Mouse (Mus musculus) limb, embryonic 14.5 days (tissue): ENCODE data around the gene Arid5a. TPM values are rescaled to one million over a fixed set of nuclear protein-coding genes. Genes with fewer than 3 reads are reported as not detected.

Experiments
- ATAC-seq: fragments of 200-750 bp; cut with Nextera tagmentation; 2 replicates; pipeline ENCODE4 v1.8.0; 2017; ENCODE audit warnings: low read depth, moderate number of reproducible peaks, moderate TSS enrichment; ENCODE audit not compliant: low FRiP score
- DNase-seq: peaks from one replicate; pipeline ENCODE4 v3.0.0-alpha.2; 2015; ENCODE audit warnings: low spot score
- H3K27ac ChIP-seq: fragments of 300-500 bp; sonication (generic); replicated peaks from 2 replicates; pipeline ENCODE4 v1.5.1; 2014; ENCODE audit warnings: low read depth, mild to moderate bottlenecking, low read length, moderate library complexity, mixed read lengths
- H3K27me3 ChIP-seq: fragments of 300-500 bp; sonication (generic); 2 replicates; pipeline ENCODE4 v1.6.1; 2014; ENCODE audit warnings: low read length, mixed read lengths; ENCODE audit not compliant: control insufficient read depth, insufficient read depth
- H3K36me3 ChIP-seq: fragments of 300-500 bp; sonication (generic); 2 replicates; pipeline ENCODE4 v1.6.1; 2014; ENCODE audit warnings: mild to moderate bottlenecking, low read length, moderate library complexity, mixed read lengths; ENCODE audit not compliant: control insufficient read depth, insufficient read depth
- H3K4me1 ChIP-seq: fragments of 300-500 bp; sonication (generic); 2 replicates; pipeline ENCODE4 v1.6.1; 2014; ENCODE audit warnings: antibody characterized with exemption, low read length, mixed read lengths; ENCODE audit not compliant: control insufficient read depth, insufficient read depth
- H3K4me2 ChIP-seq: fragments of 300-500 bp; sonication (generic); replicated peaks from 2 replicates; pipeline ENCODE4 v1.6.1; 2014; ENCODE audit warnings: low read depth, mild to moderate bottlenecking, low read length, moderate library complexity; ENCODE audit not compliant: severe bottlenecking
- H3K4me3 ChIP-seq: fragments of 300-500 bp; sonication (generic); replicated peaks from 2 replicates; pipeline ENCODE4 v1.5.1; 2014; ENCODE audit warnings: low read length
- H3K9ac ChIP-seq: fragments of 300-500 bp; sonication (generic); 2 replicates; pipeline ENCODE4 v1.6.1; 2014; ENCODE audit warnings: mild to moderate bottlenecking, low read depth, low read length, moderate library complexity; ENCODE audit not compliant: severe bottlenecking
- H3K9me3 ChIP-seq: fragments of 300-500 bp; sonication (generic); 2 replicates; pipeline ENCODE4 v1.6.1; 2016; ENCODE audit warnings: low read length; ENCODE audit not compliant: control insufficient read depth
- POLR2A ChIP-seq: fragments of 200-500 bp; IDR thresholded peaks from 2 replicates; pipeline ENCODE4 v1.8.0; 2012; ENCODE audit warnings: inconsistent platforms, mild to moderate bottlenecking, moderate library complexity, borderline replicate concordance; ENCODE audit not compliant: insufficient read depth, insufficient read length; ENCODE audit errors: extremely low read depth
- WGBS: fragments of 180-500 bp; shearing (Covaris S2); extraction: QIAGEN DNeasy Blood & Tissue Kit; methylation state at CpG from one replicate; pipeline ENCODE4 v1.1.7; 2014; 5-methylcytosine and 5-hydroxymethylcytosine counted together
- polyA plus RNA-seq, 2 experiments: library from polyadenylated mRNA; depleted of rRNA in 1 of 2; stranded (reverse) in 1 of 2; unstranded in 1 of 2; fragments of >200 nt; fragmentation: Nextera tagmentation in 1 of 2; extraction: Ambion mirVana in 1 of 2; gene quantifications; 2 replicates each; pipeline versions ENCODE4 v1.2.1 to v1.2.3; 2012 to 2014

The Arid5a gene
- polyA plus RNA-seq, 2 experiments = 7.1 to 9.6 TPM

- 93% methylated on average over 5 of the region's 5 CpGs for WGBS
- Histone ChIP-seq H3K4me2 (no peak overlapping the region), H3K4me3 (no peak overlapping the region), H3K27me3 (no peaks in the 10 kb centered on the region), H3K9me3 (no peaks in the 10 kb centered on the region), H3K27ac (no peak overlapping the region), H3K4me1 (no peaks in the 10 kb centered on the region), H3K9ac (no peak overlapping the region), H3K36me3 (peaks cover 86% of the 10 kb centered on the region)
- ATAC-seq (no peak), DNase-seq (no peak)
- no peak for TF ChIP-seq POLR2A
Measured at GRCm38 (mm10) chr1:36356955-36357695, 49.6 kb downstream of the Arid5a start.

DNA sequence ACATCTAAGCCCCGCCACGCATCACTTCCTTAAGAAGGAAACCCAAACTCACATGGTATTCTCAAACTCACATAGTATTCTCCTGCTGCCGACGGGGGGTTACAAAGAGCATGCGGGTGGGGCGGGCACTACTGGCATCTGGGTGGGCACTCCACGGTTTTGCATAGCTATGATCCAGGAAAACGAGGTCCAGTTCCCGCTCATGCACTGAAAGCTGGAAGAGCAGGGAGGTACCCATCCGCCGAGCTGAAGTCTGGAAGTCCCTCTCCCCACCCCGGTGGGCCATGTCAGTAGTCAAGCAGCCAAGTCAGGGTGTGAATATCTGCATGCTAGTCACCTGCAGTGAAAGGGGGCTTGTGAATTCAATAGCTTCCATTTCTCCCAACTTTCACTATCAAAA lies 60.2 kb downstream of the Arid5a start:
- H3K4me2 ChIP-seq = peak overlapping the region; percentile 65
- H3K27ac ChIP-seq = no peak overlapping the region
- peaks cover 11% of the 10 kb centered on the region for H3K4me1 ChIP-seq
- 63% methylated on average over 12 of the region's 12 CpGs for WGBS
- no peak for TF ChIP-seq POLR2A
- no peak for ATAC-seq
- peak overlapping the region; percentile 91 for H3K4me3 ChIP-seq
- peak overlapping the region; percentile 98 for H3K9ac ChIP-seq
- H3K27me3 ChIP-seq = no peaks in the 10 kb centered on the region
- H3K9me3 ChIP-seq = no peaks in the 10 kb centered on the region
- peaks cover 22% of the 10 kb centered on the region for H3K36me3 ChIP-seq
- DNase-seq = no peak

- Histone ChIP-seq H3K9me3 (no peaks in the 10 kb centered on the region), H3K9ac (peak overlapping the region; percentile 98), H3K27ac (peak overlapping the region; percentile 82), H3K36me3 (peaks cover 22% of the 10 kb centered on the region), H3K27me3 (no peaks in the 10 kb centered on the region), H3K4me3 (peak overlapping the region; percentile 91), H3K4me1 (peaks cover 11% of the 10 kb centered on the region), H3K4me2 (peak overlapping the region; percentile 65)
- ATAC-seq (peak; percentile 86), DNase-seq (peak; percentile 29)
- 11% methylated on average over 20 of the region's 55 CpGs for WGBS
- TF ChIP-seq POLR2A = no peak
Measured at GRCm38 (mm10) chr1:36368112-36368968, 60.8 kb downstream of the Arid5a start.

- H3K4me1 ChIP-seq = peaks cover 11% of the 10 kb centered on the region
- peak; percentile 83 for DNase-seq
- H3K27ac ChIP-seq = peak within 1 kb of the TSS; percentile 82
- TF ChIP-seq POLR2A = peak; percentile 93
- no peaks in the 10 kb centered on the region for H3K9me3 ChIP-seq
- H3K36me3 ChIP-seq = peaks cover 16% of the 10 kb centered on the region
- peak within 1 kb of the TSS; percentile 91 for H3K4me3 ChIP-seq
- 5% methylated on average over 47 of the region's 61 CpGs for WGBS
- peak within 1 kb of the TSS; percentile 65 for H3K4me2 ChIP-seq
- no peaks in the 10 kb centered on the region for H3K27me3 ChIP-seq
- H3K9ac ChIP-seq = peak within 1 kb of the TSS; percentile 98
- peak; percentile 89 for ATAC-seq
Measured at GRCm38 (mm10) chr1:36368969-36369645, 61.6 kb downstream of the Arid5a start, which contains the start of gene Kansl3. Gene Kansl3, minus strand, starts transcription at chr1:36369181.

GRCm38 (mm10) chr1:36370918-36371317 lies 63.4 kb downstream of the Arid5a start:
- DNase-seq (no peak), ATAC-seq (no peak)
- no peak overlapping the region for H3K4me2 ChIP-seq
- 79% methylated on average over 6 of the region's 6 CpGs for WGBS
- H3K27ac ChIP-seq = no peak overlapping the region
- no peak for TF ChIP-seq POLR2A
- H3K4me3 ChIP-seq = no peak overlapping the region
- peaks cover 11% of the 10 kb centered on the region for H3K4me1 ChIP-seq
- no peaks in the 10 kb centered on the region for H3K9me3 ChIP-seq
- H3K27me3 ChIP-seq = no peaks in the 10 kb centered on the region
- peaks cover 3% of the 10 kb centered on the region; the same call in 1 of the 2 replicates for H3K36me3 ChIP-seq
- H3K9ac ChIP-seq = no peak overlapping the region
